Mouse (Mus musculus) heart, adult 8-10 months (tissue): ENCODE results near the gene She. TPM values are rescaled to one million over a fixed set of nuclear protein-coding genes. Genes with fewer than 3 reads are reported as not detected.
"Not testable (repeated sequence)": the region's sequence is repeated elsewhere in the genome, so short reads cannot be mapped to it uniquely, and the experiment has no call there.

Source experiments
- DNase-seq: peaks from one replicate; pipeline ENCODE4 v3.0.0; 2022; ENCODE audit warnings: low spot score
- total RNA-seq, 4 experiments: library from RNA; stranded (reverse); gene quantifications; 2 replicates each; pipeline ENCODE4 v1.2.4; 2022

The She gene
- total RNA-seq, 4 experiments from 2014 or later = 8.5 to 14.1 (median 12.4) TPM

- DNase-seq = no peak
Observed at GRCm38 (mm10) chr3:89862182-89862761, 31.1 kb downstream of the She start.

GRCm38 (mm10) chr3:89863276-89863675, 32.1 kb downstream of the She start:
- not testable (repeated sequence) for DNase-seq

- peak; percentile 72 for DNase-seq
Observed at GRCm38 (mm10) chr3:89863716-89864509, 32.7 kb downstream of the She start.

- no peak for DNase-seq
Observed at GRCm38 (mm10) chr3:89865020-89865419, 33.9 kb downstream of the She start.

- no peak for DNase-seq
Observed at GRCm38 (mm10) chr3:89865764-89866163, 34.6 kb downstream of the She start.

- no peak for DNase-seq
Observed at GRCm38 (mm10) chr3:89867651-89868050, 36.5 kb downstream of the She start.

- no peak for DNase-seq
Observed at GRCm38 (mm10) chr3:89868357-89868756, 37.2 kb downstream of the She start.

GRCm38 (mm10) chr3:89868956-89869355, 37.8 kb downstream of the She start:
- no peak for DNase-seq

- DNase-seq = no peak
Observed at GRCm38 (mm10) chr3:89869556-89869955, 38.4 kb downstream of the She start.

GRCm38 (mm10) chr3:89870472-89871271, 39.5 kb downstream of the She start:
- DNase-seq = no peak

GRCm38 (mm10) chr3:89871339-89871914, 40.3 kb downstream of the She start:
- DNase-seq = no peak

GRCm38 (mm10) chr3:89872209-89872608, 41.0 kb downstream of the She start:
- no peak for DNase-seq

- no peak for DNase-seq
Observed at GRCm38 (mm10) chr3:89872684-89873083, 41.5 kb downstream of the She start.

GRCm38 (mm10) chr3:89874076-89874475, 42.9 kb downstream of the She start:
- DNase-seq = no peak

GRCm38 (mm10) chr3:89875021-89875420, 43.9 kb downstream of the She start:
- DNase-seq = no peak

- no peak for DNase-seq
Observed at GRCm38 (mm10) chr3:89875781-89876180, 44.6 kb downstream of the She start.

GRCm38 (mm10) chr3:89876469-89876868, 45.3 kb downstream of the She start:
- no peak for DNase-seq

- DNase-seq = no peak
Observed at GRCm38 (mm10) chr3:89877129-89877528, 46.0 kb downstream of the She start.

- DNase-seq = no peak
Observed at GRCm38 (mm10) chr3:89878456-89878855, 47.3 kb downstream of the She start.

- DNase-seq = no peak
Observed at GRCm38 (mm10) chr3:89879326-89879725, 48.2 kb downstream of the She start.

GRCm38 (mm10) chr3:89880036-89880851, 49.1 kb downstream of the She start:
- no peak for DNase-seq
